Mouse (Mus musculus): ENCODE results near the gene Itk.

Itk gene

DNA sequence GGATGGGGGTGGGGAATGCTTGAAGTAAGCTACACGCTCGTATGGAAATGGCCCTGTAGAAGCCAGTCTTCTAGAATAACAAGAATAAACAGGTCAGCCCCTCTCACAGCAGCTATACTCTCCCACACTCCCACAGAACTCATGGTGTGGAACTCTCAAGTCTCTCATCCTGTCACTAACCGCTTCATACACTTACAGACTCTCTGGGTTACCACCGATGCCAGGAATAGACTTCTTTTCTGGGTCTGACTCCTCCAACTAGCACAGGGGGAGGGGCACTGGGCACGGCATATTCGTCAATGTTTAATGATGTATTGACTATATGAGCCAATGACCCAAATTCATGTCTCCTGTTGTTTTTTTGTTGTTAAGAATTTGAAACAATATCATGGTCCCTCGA, 82.5 kb downstream of the Itk start:
- DNase-seq (ENCODE audit: low spot score), result no peak

DNA sequence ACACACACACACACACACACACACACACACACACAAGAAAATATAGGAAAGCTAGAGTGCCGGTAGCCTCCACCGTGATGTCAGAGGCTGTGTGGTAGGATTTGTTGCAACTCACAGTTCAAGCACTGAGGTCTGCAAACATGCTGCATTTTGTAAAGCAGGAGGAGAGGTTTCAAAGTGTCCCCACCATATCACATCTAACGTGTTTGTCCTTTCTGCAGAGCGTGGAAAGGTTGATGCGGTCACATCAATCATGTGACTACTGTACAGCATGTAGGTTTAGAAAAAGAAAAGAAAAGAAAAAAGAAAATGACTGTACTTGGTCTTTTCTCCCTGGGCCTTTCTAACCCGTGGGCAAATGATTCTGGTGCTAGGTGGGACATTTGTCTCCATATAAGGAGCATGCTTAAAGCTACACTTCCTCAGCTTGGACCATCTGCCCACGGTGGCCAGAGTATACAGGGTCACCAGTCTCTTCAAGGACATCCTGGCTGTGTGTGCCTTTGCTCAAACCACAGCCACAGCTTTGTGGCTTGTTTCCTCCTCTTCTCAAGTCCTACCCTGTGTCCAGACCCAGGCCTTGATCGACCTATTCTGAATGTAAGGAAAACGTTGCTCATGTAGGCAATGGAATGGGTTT, 83.3 kb downstream of the Itk start:
- DNase-seq (ENCODE audit: low spot score), result no peak

DNA sequence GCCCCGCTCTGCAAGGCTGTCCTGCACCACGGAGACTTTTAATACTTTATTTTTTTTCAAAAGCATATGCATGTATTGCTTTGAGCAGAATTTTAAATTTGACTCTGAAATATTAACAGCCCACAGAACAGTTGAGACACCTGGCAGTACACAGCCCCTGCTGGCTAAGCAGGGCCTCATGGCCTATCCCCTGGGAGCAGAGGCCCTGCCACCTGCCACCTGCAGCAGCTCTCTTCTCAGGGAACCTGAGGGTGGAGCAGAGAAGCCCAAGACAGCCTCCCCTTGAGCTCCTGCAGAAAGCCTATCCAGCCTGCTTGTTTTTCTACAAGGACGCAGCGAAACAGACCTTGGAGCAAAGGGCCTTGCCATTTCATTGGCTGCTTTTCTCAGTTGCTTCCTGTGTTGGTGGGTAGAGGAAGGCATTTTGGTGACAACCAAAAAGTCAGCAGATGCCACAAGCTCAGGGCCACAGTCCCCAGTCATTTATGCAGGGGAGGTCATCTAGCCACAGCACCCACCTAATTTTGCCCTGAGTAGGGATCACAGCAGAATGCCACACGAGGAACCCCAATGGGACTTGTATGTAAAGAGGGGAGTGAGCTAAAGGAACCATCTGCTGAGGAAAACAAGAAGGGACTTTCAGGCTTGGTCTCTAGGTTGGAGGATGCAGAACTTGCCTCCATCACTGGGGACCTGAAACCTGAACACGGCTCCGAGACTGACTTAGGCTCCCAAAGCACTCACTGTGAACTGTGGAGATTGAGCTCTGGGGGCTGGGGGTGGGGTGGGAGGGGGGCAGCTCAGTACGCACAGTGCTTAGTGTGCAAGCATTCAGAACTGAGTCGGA, 84.2 kb downstream of the Itk start:
- DNase-seq (ENCODE audit: low spot score), result no peak

DNA sequence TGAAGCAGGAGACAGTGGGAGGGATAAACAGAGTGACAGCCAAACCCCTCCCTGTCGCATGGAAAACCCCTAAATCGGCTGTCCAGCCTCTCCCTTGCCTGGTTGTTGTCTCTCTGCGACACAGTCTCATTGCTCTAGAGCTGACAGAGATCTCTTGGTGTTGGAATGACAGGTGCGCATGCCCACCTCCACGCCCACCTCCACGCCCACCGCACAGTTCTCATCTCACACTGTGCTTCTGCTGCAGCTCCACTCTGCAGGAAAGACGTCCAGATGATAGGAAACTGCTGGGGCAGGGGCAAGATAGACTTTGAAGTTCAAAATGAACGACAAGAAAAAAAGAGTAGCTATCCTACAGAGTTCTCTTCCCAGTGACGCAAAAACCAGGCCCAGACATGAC, 85.2 kb downstream of the Itk start:
- no peak for DNase-seq (ENCODE audit: low spot score)

DNA sequence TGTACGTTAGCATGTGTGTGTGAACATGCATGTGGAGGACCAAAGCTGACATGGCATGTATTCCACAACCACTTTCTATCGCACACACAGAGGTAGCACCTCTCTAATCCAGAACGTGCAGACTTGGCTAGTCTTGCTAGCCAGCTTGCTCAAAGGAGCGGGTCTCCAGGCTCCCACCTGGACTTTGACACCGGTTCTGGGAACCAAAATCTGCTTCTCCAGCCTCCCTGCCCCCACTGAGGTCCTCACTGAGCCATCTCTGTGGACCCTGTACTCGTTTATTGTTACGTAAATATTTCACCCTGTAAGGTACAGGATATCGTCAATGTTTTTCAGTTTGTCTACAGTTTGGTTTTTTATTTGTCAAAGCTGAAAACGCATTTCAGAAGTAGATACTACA, 86.8 kb downstream of the Itk start:
- DNase-seq (ENCODE audit: low spot score), result no peak

DNA sequence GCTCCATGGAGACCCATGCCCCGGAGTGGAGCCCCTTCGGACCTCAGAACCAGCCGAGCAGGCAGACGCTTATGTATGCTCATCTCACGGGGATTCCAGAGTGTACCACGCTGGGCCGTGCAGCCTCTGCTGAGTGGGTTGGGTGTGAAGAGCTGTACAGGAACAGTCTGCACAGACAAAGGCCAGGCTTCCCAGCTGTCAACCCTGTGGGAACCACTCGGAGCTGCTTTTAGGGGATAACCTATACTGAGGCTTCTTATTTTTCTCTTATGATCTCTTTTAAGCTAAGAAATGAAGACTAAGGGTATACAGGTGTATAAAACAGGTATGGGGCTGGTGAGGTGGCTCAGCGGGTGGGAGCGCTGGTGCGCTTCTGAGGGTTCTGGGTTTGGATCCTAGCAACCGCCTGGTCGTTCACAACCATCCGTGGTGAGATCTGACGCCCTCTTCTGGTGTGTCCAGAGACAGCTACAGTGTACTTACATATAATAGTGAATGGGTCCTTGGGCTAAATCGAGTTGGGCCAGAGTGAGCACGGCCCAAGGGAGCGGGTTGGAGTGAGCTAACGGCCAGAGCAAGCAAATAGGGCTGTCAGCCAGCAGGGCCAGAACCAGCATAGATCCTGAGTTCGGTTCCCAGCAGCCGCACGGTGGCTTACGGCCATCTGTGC, 87.6 kb downstream of the Itk start:
- DNase-seq (ENCODE audit: low spot score), result no peak

DNA sequence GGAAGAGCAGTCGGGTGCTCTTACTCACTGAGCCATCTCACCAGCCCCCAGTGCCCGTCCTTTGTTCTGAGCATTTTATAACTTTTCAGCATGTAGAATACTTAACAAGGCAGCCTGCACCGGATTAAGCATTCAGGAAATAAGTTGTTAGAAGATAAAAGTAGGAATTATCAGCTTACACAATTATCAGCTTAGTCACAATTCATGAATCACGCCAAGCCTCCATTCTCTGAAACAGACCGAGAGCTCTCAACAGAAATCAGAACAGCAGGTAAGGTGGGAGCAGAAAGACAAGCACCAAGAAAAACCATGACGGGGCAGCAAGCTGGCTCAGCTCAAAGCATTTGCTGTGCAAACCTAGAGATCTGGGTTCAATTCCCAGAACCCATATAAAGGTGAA, 89.4 kb downstream of the Itk start:
- no peak for DNase-seq (ENCODE audit: low spot score)

DNA sequence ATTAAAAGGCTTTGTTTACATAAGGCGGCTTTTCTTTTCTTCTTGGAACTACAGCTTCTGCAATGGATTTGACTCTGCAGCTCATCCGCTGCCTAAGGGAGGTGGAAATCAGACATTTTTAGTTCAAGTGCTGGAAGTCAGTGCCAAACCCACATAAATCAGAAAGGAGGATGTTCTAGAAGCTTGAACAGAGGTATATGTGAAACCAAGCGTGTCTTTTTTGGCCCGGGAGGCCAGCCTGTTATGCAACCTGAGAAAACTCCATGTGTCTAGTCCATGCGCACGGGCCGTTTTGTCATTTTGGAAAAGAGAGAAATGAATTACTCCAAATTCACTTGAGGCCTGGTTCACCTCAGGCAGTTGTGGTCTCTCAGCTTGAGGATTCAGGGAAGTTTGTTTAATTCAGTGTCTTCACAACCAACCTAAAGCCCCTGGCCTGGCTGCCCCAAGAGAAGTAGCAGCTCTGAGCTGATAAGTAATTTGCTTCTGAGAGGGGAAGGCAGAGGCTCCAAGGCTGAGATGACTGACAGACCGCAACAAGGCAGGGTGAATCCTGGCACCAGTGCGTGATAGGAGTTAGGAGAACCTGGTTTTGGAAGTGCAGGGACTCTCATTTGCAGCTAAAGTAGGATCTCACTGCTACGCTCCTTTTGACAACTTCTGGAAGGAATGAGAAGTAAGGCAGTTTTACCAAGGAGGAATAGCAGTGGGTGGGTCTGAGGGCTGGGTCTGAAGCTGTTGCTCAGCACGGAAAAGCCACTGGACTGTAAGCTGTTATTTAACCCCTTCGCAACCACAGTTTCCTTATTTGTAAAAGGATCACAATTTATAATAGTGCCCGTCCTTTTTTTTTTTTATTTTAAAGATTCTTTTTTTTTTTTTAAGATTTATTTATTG, 90.2 kb downstream of the Itk start:
- DNase-seq (ENCODE audit: low spot score), result no peak

DNA sequence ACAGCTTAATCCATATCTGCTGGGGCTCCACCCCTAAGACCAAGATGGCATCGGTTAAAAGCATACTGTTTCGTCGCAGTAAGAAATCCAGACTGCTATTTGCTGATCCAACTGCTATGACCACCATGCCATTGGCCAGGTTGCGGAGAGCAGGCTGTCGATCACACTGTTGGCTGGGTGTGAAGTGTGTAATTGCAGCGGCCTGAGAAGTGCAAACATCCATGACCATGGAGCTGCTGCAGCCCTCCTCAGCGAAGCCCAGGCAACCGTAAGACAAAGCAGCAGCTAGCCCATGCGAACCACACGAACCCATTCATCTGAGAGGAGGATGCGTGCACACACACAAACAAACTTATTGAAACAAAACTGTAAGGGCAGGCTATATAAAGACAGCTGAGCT, 94.9 kb downstream of the Itk start:
- no peak for DNase-seq (ENCODE audit: low spot score)

DNA sequence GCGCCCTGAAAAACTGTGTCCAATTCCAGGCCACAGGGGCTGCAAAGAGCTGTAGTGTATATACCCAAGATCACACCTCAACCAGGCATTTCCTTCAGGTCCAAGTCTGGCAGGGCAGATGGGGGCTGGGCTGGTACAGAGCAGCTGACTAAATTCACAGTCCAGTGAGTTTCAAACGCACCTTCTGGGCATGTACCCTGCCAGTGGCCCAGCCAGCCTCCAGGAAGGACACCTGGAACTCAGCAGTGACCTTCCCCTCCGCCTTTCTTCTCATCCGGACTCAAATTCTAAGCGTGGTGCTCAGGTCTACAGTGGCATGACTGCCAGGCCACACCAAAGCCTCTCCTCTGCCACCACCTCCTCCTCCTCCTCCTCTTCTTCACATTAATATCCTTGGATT, 95.8 kb downstream of the Itk start:
- no peak for DNase-seq (ENCODE audit: low spot score)

DNA sequence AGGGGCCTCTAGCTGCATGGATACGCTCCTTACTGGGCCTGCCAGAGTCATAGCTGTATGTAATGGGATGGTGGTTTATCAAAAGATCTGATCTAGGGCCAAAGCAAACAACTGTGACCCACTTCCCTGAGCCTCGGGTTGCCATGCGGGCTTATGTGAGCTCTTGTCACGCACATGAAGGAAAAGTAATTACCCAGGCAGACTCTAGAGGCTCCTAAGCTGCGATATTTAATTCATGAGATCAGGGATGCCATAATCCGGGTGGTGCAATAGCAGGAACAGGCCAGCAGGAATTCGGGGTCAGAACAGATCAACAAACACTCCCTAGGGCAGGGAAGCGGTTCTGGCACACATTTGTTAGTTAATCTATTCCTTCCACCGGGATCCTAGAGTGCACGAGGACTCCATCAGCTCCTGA, 98.3 kb downstream of the Itk start:
- no peak for DNase-seq (ENCODE audit: low spot score)

DNA sequence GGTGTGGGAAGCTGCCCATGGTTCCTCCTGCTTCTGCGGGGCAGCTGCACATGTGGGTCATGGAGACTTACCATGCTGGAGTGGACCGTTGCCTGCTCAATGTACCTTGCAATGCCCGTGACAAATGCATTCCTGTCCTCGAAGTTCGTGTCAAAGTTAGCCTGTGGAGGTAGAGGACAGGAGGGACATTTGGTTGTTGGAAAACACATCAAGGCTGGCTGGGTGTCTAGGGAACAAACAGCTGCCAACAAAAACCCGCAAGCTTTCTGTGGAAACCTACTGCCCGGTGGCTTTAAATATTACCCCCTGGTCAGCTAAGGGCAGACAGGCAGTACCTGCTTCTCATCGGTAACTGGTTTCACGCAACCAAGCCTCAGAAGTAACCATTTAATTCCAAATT, 99.8 kb downstream of the Itk start:
- no peak for DNase-seq (ENCODE audit: low spot score)

DNA sequence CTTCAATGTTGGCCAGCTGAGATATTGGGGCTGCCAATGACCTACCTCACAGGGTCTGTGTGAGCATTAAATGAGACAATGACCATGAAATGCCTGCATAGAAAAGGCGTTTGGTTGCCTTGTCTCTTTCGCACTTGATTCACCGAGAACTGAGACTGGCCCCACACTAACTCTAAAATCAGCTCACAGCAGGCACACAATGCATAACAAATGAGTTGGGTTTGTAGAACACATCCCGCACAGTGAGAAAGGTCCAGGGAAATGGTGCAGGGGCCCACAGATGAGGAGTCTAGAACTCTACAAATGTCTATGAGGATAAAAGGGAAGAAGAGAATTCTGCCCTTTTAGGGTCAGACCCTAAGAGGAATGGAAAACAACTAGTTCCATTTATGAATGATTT, 100.3 kb downstream of the Itk start:
- DNase-seq (ENCODE audit: low spot score), result no peak

DNA sequence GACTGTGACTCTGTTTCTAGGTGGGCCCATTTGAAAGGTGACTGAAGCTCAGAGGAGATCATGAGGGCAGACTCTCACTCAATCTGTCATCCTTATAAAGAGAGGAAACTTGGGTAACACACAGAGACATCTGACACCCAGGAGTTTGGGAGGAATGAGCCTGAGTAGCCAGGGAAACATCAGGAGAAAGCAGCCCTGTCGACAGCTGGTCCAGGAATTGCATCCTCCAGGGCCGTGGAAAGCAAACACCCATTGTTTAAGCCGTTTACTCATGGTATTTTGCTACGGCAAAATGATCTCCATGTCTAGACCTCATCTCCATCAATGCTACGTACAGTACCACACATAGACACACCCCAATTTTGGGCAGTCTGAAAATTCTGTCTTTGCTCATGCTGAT, 101.2 kb downstream of the Itk start:
- no peak for DNase-seq (ENCODE audit: low spot score)

DNA sequence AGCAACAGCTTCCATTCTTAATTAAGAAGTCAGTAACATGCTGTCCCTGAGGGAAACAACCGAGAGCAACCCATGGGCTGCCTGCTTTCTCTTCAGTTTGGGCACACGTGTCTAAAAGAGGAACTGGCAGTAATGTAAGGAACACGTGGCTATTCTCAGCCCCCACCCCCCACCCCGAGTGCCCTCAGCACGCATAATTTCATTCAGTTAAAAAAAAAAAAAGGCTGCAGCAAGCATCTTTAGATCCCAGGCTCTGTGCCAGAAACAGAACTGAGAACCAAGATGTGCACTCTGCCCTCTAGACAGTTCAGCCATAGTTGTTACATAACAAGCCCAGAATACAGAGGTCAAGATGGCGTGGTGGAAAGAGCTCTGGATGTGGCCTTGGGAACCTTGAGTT, 102.5 kb downstream of the Itk start:
- no peak for DNase-seq (ENCODE audit: low spot score)

DNA sequence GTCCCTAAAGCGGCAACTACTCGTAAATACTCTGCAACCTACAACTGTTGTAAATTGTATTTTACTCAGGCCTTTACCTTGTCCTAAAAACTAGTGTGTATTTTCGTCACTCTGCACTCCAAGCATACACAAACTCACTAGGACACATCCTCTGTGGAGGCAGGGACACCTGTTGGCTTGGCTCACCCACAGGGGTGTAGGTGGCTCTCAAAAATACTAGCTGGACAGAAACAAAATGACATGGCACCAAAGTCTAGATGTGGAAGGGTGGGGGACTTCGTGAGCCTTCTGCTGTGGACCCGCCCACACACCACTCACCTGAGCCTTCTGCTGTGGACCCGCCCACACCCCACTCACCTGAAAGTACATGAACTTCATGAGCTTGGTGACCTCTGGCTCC, 105.5 kb downstream of the Itk start:
- DNase-seq (ENCODE audit: low spot score), result no peak

DNA sequence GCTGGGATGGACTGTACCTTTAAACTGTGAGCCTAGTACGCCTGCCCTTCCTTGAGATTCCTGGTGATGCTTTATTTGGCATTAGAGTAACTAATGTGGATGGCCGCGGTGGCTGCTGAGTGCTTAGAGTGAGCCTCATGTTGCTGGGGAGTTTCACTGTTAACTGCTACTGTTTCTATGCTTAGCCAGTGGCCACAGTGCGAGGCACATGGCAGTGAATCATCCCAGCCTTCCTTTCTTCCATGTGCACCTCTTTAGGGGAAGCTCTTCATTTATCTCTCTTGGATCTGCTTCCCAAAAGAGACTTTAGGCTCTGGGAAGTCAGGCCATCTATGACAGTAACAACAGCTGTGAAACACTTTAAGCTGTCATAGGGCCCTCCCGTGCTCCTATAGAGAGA, 106.7 kb downstream of the Itk start:
- no peak for DNase-seq (ENCODE audit: low spot score)

DNA sequence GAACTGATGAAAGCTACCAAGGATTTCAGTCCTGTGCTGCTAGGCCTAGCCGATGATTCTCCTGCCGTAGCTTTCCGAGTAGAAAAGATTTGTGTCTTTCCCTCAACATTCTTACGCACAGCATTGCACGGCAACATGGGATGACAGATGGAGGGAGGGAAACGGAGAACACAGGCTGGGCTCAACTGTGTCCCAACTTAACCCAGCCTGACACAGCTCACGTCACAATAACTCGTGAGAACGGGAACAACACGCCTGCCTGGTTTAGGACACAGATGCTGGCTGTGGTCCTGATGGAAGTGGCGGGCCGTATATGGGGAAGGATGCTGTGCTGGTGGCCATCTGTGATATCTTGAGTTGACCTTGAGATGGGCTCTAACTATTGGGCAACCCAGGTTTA, 110.6 kb downstream of the Itk start:
- no peak for DNase-seq (ENCODE audit: low spot score)

DNA sequence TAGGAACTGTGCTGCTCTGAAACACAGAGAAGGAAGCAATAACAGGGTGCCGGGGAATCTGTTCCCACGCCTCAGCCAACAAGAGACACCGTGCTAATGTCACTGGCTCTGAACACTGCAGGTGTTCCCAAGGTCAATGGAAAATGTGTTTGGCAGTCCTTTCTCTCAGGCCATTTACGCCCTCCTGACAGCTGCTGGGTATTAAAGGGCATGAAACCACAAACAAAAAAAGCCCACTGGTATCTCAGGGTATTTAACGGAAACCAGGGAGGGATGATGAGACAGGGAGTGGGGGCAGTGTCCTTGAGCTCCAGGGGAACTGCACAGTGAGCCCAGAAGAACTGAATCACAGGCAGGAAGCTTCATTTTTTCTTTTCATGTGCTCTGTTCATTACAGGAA, 111.2 kb downstream of the Itk start:
- DNase-seq (ENCODE audit: low spot score), result no peak

DNA sequence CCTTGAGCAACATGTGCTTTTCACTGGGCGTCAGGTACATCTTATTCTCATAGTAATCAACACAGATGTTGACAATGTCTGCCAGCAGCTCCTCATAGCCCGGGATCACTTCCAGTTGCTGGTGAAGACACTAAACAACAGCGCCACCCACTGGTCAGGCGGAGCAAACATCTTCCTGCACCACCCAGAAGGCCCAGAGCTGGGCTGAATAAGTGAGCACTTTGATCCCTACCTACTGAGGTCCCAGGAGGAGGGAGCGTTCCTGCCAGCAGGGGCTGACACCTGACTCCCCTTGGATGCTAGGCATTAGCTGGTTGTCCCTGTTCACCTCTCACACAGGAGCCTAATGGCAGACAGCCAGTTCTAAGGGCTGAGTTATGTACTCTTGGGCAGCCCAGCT, 112.5 kb downstream of the Itk start:
- DNase-seq (ENCODE audit: low spot score), result peak; percentile 30

DNA sequence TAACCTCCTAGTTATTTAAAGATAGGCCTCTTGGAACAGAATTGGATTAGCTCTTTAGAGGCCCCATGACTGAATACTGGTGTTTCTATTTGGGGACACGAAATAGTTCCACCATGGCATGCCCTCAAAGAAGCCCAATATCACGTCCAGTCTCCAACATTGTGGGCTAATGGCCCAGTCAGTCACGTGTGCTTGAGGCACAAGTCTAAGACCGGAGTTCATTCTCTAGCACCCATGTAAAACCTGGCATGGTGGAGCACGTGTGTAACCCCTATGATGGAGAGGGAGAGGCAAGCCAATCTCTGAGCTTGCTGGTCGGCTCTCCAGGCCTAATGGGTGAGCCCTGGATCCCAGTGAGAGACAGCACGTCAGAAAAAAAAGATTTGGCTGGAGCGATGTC, 113.1 kb downstream of the Itk start:
- DNase-seq (ENCODE audit: low spot score), result no peak

DNA sequence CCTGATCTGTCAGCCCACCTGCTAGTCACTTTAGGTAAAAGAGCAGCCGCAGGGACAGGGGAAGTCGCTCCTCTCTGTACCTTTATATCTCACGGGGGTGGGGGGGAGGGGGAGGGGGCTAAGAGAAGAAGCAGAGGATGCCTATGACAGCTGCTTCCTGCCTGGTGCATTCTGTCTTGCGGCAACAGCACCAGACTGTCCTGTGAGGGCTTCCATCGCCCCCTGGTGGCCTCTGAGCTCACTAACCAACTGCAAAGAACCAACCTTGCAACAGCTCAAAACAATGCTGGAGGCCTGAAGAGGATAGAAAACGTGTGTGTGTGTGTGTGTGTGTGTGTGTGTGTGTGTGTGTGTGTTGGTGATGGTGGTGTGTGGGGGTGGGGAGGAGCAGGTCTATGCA, 114.0 kb downstream of the Itk start:
- DNase-seq (ENCODE audit: low spot score), result peak; percentile 56
